In genomic region chr3:151883881-151884280, GRCm38 (mm10) we compare ENCODE assay signal across 23 mouse cellular contexts. TPM values are rescaled to one million over a fixed set of nuclear protein-coding genes. Genes with fewer than 3 reads are reported as not detected.
DNase-seq lines count a peak whose midpoint lies in the region; ATAC-seq lines count a peak whose summit lies in the region.
"Had no signal": no experiment of that assay in that cellular context is flagged by ENCODE, and none has a peak within 500 bp of the region (broad histone marks: within the 10 kb centered on the region; RNA-seq: fewer than 3 reads in every experiment).

No protein-coding gene starts in this region.

- H3K4me3 ChIP-seq in embryonic facial prominence, embryonic 15.5 days (replicated peaks) = no peak overlapping the region
- no peak overlapping the region for H3K4me3 ChIP-seq in forebrain, embryonic 10.5 days
- H3K4me3 ChIP-seq: embryonic facial prominence, embryonic 13.5 days; erythroblast, embryonic 14.5 days; forebrain, embryonic 12.5 days had no signal

- H3K4me2 ChIP-seq in embryonic facial prominence, embryonic 15.5 days (replicated peaks) = no peak overlapping the region
- H3K4me2 ChIP-seq: embryonic facial prominence, embryonic 13.5 days; forebrain, embryonic 12.5 days had no signal

- H3K9ac ChIP-seq in embryonic facial prominence, embryonic 15.5 days = no peak overlapping the region
- H3K9ac ChIP-seq: embryonic facial prominence, embryonic 13.5 days; forebrain, embryonic 12.5 days had no signal

- no peak for ATAC-seq in embryonic facial prominence, embryonic 15.5 days (ENCODE audit: insufficient number of reproducible peaks, low FRiP score, low TSS enrichment, low read depth)
- ATAC-seq: forebrain, embryonic 14.5 days; forebrain, embryonic 16.5 days had no signal

- no peaks in the 10 kb centered on the region for H3K4me1 ChIP-seq in embryonic facial prominence, embryonic 15.5 days
- no peaks in the 10 kb centered on the region for H3K4me1 ChIP-seq in forebrain, embryonic 10.5 days
- H3K4me1 ChIP-seq: embryonic facial prominence, embryonic 13.5 days; forebrain, embryonic 12.5 days had no signal

- H3K27me3 ChIP-seq in embryonic facial prominence, embryonic 15.5 days = no peaks in the 10 kb centered on the region; the same call in 1 of the 2 replicates
- H3K27me3 ChIP-seq in forebrain, embryonic 10.5 days (ENCODE audit: poor library complexity, severe bottlenecking) = no peaks in the 10 kb centered on the region
- H3K27me3 ChIP-seq: embryonic facial prominence, embryonic 13.5 days; forebrain, embryonic 12.5 days had no signal

- peak overlapping the region; percentile 3; the same call in 1 of the 2 replicates for H3K27ac ChIP-seq in embryonic facial prominence, embryonic 15.5 days (replicated peaks)
- H3K27ac ChIP-seq in forebrain, embryonic 10.5 days = no peak overlapping the region
- H3K27ac ChIP-seq: forebrain, embryonic 12.5 days had no signal

- WGBS in embryonic facial prominence, embryonic 15.5 days = 26% methylated on average over 5 of the region's 5 CpGs
- 70% methylated on average over 5 of the region's 5 CpGs for WGBS in forebrain, embryonic 10.5 days

- no peaks in the 10 kb centered on the region for H3K36me3 ChIP-seq in embryonic facial prominence, embryonic 15.5 days
- no peaks in the 10 kb centered on the region for H3K36me3 ChIP-seq in forebrain, embryonic 10.5 days (replicated peaks)
- H3K36me3 ChIP-seq: embryonic facial prominence, embryonic 13.5 days; forebrain, embryonic 12.5 days had no signal

- H3K9me3 ChIP-seq in embryonic facial prominence, embryonic 15.5 days (replicated peaks) = no peaks in the 10 kb centered on the region
- H3K9me3 ChIP-seq in forebrain, embryonic 10.5 days = no peaks in the 10 kb centered on the region
- H3K9me3 ChIP-seq: embryonic facial prominence, embryonic 13.5 days; forebrain, embryonic 12.5 days had no signal

- DNase-seq in heart, adult 11 months = peak; percentile 0
- no peak for DNase-seq in heart, adult 18-20 months
- DNase-seq in NIH3T3 (ENCODE audit: low read depth) (peak; percentile 45), adipocyte (ENCODE audit: low spot score) (peak; percentile 91)
- DNase-seq in cerebellum, adult 9-11 months = no peak
- DNase-seq in forebrain, embryonic 10.5 days (ENCODE audit: extremely low spot score, low spot score) = no peak
- DNase-seq in Muller cell, postnatal 12 days (ENCODE audit: inconsistent ontology term) = no peak
- DNase-seq: adrenal gland, adult 8-10 months; adrenal gland, postnatal 14 days; adrenal gland, postnatal 36 days; cerebellum, adult 11-12 months; cerebellum, adult 2 months; cerebellum, adult 9-10 months; cerebellum, postnatal 14 days; cerebellum, postnatal 36 days; embryo, embryonic 11 days had no signal

RNA-seq across cellular contexts. Expression of gene Ptgfr, which starts 46.5 kb away (rescaled TPM):
- 1 to 10 TPM; 3.7 to 4.2 TPM for total RNA-seq in heart, adult 18-20 months (2021)
- 13.1 and 16.8 TPM in 2 replicates for polyA plus RNA-seq in embryonic facial prominence, embryonic 15.5 days (2015; fragmentation: Nextera tagmentation; extraction: Ambion mirVana)
- polyA plus RNA-seq in forebrain, embryonic 10.5 days (2016; fragmentation: Nextera tagmentation; extraction: Ambion mirVana) = 1.9 and 2.9 TPM in 2 replicates
- total RNA-seq: MEL had no signal
- polyA plus RNA-seq: erythroblast, embryonic 14.5 days had no signal

Comparison
In these comparisons a context has a peak if more than half of its experiments do, and no peak if none do; other contexts are left out.
1. DNase-seq: peak in heart, adult 11 months (single experiment), NIH3T3 (single experiment) and adipocyte (single experiment); none in heart, adult 18-20 months (0 of 2), cerebellum, adult 9-11 months (single experiment), forebrain, embryonic 10.5 days (single experiment) and Muller cell, postnatal 12 days (single experiment).